In genomic region chr2:156415674-156416073, GRCm38 (mm10) we compare ENCODE assay signal across 25 mouse cellular contexts. TPM values are rescaled to one million over a fixed set of nuclear protein-coding genes. Genes with fewer than 3 reads are reported as not detected.
DNase-seq lines count a peak whose midpoint lies in the region; TF ChIP-seq lines count a peak whose summit lies in the region.
"Had no signal": no experiment of that assay in that cellular context is flagged by ENCODE, and none has a peak within 500 bp of the region (broad histone marks: within the 10 kb centered on the region; RNA-seq: fewer than 3 reads in every experiment).

No protein-coding gene starts in this region.

- H3ac ChIP-seq in C2C12 (ENCODE audit: control insufficient read depth, insufficient read length, low read depth), result no peak overlapping the region
- no peak overlapping the region for H3ac ChIP-seq in myocyte (ENCODE audit: control insufficient read depth, insufficient read length)

- TF ChIP-seq CTCF in C2C12 (IDR thresholded peaks at IDR 0.05; ENCODE audit: control insufficient read depth, insufficient read depth, insufficient read length), result no peak

- H3K4me3 ChIP-seq in C2C12 (ENCODE audit: insufficient read depth, poor library complexity, severe bottlenecking) (no peak overlapping the region), myocyte (no peak overlapping the region)
- H3K4me3 ChIP-seq: embryonic facial prominence, embryonic 13.5 days; erythroblast, embryonic 14.5 days; forebrain, embryonic 13.5 days; heart, adult 2 months; heart, embryonic 13.5 days; hindbrain, embryonic 12.5 days; left cerebral cortex, adult 2 months; liver, embryonic 15.5 days; lung, embryonic 15.5 days; midbrain, embryonic 10.5 days; neural tube, embryonic 15.5 days had no signal

- no peaks in the 10 kb centered on the region for H3K79me3 ChIP-seq in C2C12 (ENCODE audit: low read depth)

- H3K27me3 ChIP-seq in C2C12 (ENCODE audit: control insufficient read depth, insufficient read depth, insufficient read length), result no peaks in the 10 kb centered on the region
- H3K27me3 ChIP-seq in myocyte (ENCODE audit: control insufficient read depth, insufficient read depth, insufficient read length), result no peaks in the 10 kb centered on the region

- H3K36me3 ChIP-seq in C2C12 (ENCODE audit: control insufficient read depth, insufficient read depth) (no peaks in the 10 kb centered on the region), myocyte (ENCODE audit: control insufficient read depth, insufficient read depth) (no peaks in the 10 kb centered on the region)
- H3K36me3 ChIP-seq: embryonic facial prominence, embryonic 13.5 days; heart, embryonic 13.5 days; hindbrain, embryonic 12.5 days; liver, embryonic 15.5 days; lung, embryonic 15.5 days; midbrain, embryonic 10.5 days; neural tube, embryonic 15.5 days had no signal

- DNase-seq in adrenal gland, postnatal 14 days, result peak; percentile 54
- DNase-seq in adrenal gland, postnatal 25 days, result no peak
- peak; percentile 27 for DNase-seq in fibroblast of lung, adult 2 months (ENCODE audit: low read depth)
- no peak for DNase-seq in kidney, postnatal 14 days
- no peak for DNase-seq in frontal cortex, postnatal 14 days (ENCODE audit: low spot score in 2 of 2)
- DNase-seq: cerebellum, adult 11-12 months; cerebellum, postnatal 10 days; embryo, embryonic 11 days; gastrocnemius, postnatal 14 days; heart, adult 2 months; layer of hippocampus, adult 9-11 months; lung, postnatal 36 days; thymus, postnatal 14 days had no signal

- H3K79me2 ChIP-seq in C2C12 (ENCODE audit: control insufficient read depth, insufficient read depth) (no peaks in the 10 kb centered on the region), myocyte (ENCODE audit: control insufficient read depth, insufficient read depth) (no peaks in the 10 kb centered on the region)

- no peak for TF ChIP-seq POLR2A in myocyte (IDR thresholded peaks at IDR 0.05; ENCODE audit: insufficient read length, low read depth)

- H3K4me2 ChIP-seq in myocyte (ENCODE audit: low read depth), result peak overlapping the region; percentile 58
- H3K4me2 ChIP-seq: embryonic facial prominence, embryonic 13.5 days; forebrain, embryonic 13.5 days; heart, embryonic 13.5 days; hindbrain, embryonic 12.5 days; liver, embryonic 15.5 days; lung, embryonic 15.5 days; neural tube, embryonic 15.5 days had no signal

TF ChIP-seq in C2C12, 6 proteins besides CTCF, POLR2A, EP300 and RAD21:
- TF ChIP-seq CEBPB (IDR thresholded peaks at IDR 0.05; ENCODE audit: low read depth) (no peak), FOSL1 (IDR thresholded peaks at IDR 0.05; ENCODE audit: insufficient read depth, low read length, poor library complexity, severe bottlenecking) (peak; percentile 30)

TF ChIP-seq in myocyte, 11 proteins besides CTCF, POLR2A, EP300 and RAD21:
- no peak for TF ChIP-seq TCF12 (IDR thresholded peaks at IDR 0.05; ENCODE audit: insufficient read depth, poor library complexity, severe bottlenecking)
- TF ChIP-seq MAX (IDR thresholded peaks at IDR 0.05; ENCODE audit: low read depth), result no peak
- no peak for TF ChIP-seq REST (IDR thresholded peaks at IDR 0.05; ENCODE audit: insufficient read depth, insufficient read length)
- TF ChIP-seq POLR2AphosphoS2 (IDR thresholded peaks at IDR 0.05; ENCODE audit: insufficient read length, low read depth), result no peak
- no peak for TF ChIP-seq MYOD1 (IDR thresholded peaks at IDR 0.05; ENCODE audit: control insufficient read depth in 1 of 3, insufficient read length in 2 of 3, low read depth in 2 of 3)
- no peak for TF ChIP-seq USF1 (IDR thresholded peaks at IDR 0.05; ENCODE audit: low read depth)
- no peak for TF ChIP-seq TCF3 (IDR thresholded peaks at IDR 0.05; ENCODE audit: insufficient read length, low read depth)
- TF ChIP-seq E2F4 (IDR thresholded peaks at IDR 0.05; ENCODE audit: insufficient read depth), result no peak
- no peak for TF ChIP-seq SRF (IDR thresholded peaks at IDR 0.05; ENCODE audit: control insufficient read depth, insufficient read length, low read depth)
- TF ChIP-seq MYOG (IDR thresholded peaks at IDR 0.05; ENCODE audit: control insufficient read depth in 1 of 3, insufficient read depth in 1 of 3, insufficient read length in 2 of 3, low read depth in 2 of 3), result no peak
- no peak for TF ChIP-seq CEBPB (IDR thresholded peaks at IDR 0.05; ENCODE audit: insufficient read depth, poor library complexity, severe bottlenecking)

RNA-seq across cellular contexts. Expression of gene Epb41l1, which starts 5.0 kb away (rescaled TPM):
- 47.4 and 56.8 TPM in 2 replicates for total RNA-seq in adrenal gland, postnatal 14 days (2021)
- 76.2 and 78.8 TPM in 2 replicates for total RNA-seq in adrenal gland, postnatal 25 days (2021)
- polyA plus RNA-seq in C2C12 (2012; fragmentation: generic; extraction: Trizol), result 37.8 TPM
- polyA plus RNA-seq in myocyte (2012; fragmentation: generic; extraction: Trizol), result 16.9 TPM

Comparison
In these comparisons a context has a peak if more than half of its experiments do, and no peak if none do; other contexts are left out.
1. DNase-seq: peak in adrenal gland, postnatal 14 days (single experiment) and fibroblast of lung, adult 2 months (single experiment); none in adrenal gland, postnatal 25 days (single experiment), kidney, postnatal 14 days (single experiment) and frontal cortex, postnatal 14 days (0 of 2).